Mouse (Mus musculus): ENCODE results near the gene Cldn6.

Gene Cldn6

DNA sequence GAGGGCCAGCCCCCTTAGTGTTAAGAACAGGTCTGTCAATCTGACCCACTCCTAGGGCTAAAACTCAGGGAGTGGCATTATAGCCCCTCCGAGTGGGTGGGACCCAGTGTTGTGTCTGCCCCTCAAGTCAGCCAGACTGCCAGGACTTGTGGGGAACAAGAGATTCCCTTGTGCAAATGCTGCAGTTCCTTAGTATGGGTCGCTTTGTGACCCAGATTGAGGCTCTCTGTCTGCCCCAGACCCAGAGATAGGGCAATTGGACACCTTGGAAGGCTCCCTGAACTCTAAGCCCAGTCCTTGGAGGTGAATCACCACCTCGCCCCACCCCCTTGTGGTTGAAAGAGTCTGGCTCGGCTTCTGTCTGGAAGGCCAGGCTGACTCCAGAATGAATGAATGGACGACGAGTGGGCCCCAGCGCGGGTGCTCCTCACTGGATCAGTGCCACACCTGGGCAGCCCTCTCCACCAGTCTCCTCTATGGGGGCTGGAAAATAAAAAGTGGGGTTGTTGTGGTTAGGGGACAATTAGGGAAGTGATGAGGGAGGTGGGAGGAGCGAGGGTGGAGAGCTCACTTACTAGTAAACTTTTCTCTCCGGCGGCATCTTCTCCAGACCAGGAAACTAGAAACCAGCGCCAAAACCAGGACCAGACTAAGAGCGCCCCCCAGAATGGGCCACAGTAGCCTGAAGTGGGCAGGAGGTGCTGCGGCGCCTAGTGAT lies 3.3 kb upstream of the Cldn6 start:
- peak; percentile 59 to 64 for DNase-seq

DNA sequence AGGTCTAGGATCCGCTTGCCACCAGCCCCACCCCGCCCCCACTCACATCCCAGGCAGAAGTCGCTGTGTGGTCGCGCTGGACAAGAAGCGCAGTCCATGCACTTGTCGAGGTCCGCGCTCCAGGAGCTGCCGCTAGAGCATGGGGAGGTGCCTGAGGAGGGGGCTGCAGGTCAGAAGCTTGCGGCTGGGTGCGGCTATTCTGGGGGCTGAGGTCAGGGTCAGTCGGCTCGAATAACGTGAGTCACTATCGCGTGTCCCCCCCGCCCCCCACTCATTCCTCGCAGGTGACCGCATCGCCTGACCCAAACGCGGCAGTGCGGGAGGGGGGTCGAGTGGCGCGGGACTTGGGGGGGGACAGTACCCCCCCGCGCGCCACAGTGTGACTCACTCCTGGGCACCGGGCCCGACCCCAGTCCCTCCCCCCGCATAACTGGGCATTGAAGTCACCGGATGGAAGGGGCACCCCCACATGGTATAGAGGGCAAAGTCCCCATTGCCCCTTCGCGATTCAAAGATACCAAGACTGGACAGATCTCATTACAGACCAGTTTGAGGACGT lies 2.5 kb upstream of the Cldn6 start:
- peak; percentile 63 to 76 for DNase-seq

DNA sequence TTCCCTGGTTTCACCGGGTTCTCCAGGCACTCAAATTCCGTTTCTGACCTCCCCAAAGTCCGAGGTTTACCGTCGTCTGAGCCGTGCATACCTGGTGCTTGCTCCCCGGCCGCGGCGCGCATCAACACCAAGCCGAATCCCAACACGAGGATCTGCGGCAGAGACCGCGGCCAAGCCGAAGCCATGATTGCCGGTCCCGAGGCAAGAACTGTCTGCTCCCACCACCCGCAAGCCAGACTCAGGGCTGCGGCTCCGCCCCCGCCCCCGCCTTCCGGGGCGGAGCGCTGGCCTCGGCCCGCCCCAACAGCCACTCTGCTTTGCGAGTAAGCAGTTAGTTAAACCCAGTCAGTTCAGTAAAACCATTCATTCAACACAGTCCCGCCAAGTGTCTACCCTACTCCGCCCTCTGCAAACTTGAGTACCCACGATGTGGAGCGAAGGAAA lies 1.8 kb upstream of the Cldn6 start, which contains the start of gene Tnfrsf12a:
Gene Tnfrsf12a, minus strand, starts transcription at position 233 of the 444 bp plus-strand sequence.
- peak; percentile 88 to 90 for DNase-seq

DNA sequence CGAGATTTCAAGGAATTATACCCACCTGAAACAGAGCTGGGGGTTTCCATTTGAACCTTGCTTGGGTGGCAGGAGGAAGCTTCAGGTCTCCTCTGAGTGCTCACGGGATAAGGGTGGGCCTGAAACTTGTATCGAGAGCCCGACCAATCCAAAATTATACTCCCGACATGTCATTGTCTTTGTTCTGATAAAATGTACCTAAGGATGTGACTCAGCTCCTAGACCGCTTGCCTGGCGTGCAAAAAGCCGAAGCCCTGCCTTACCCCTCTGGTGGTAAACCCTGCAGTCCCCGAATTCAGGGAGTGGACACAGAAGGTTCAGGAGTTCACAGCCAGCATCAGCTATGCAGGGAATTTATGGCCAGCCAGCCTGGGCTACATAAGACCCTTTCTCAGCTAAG lies 1.3 kb downstream of the Cldn6 start:
- DNase-seq: no peak

DNA sequence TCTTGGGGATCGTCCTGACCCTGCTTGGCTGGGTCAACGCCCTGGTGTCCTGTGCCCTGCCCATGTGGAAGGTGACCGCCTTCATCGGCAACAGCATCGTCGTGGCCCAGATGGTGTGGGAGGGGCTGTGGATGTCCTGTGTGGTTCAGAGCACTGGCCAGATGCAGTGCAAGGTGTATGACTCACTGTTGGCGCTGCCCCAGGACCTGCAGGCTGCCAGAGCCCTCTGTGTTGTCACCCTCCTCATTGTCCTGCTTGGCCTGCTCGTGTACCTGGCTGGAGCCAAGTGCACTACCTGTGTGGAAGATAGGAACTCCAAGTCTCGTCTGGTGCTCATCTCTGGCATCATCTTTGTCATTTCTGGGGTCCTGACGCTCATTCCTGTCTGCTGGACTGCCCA lies 2.0 kb downstream of the Cldn6 start:
- DNase-seq: no peak

DNA sequence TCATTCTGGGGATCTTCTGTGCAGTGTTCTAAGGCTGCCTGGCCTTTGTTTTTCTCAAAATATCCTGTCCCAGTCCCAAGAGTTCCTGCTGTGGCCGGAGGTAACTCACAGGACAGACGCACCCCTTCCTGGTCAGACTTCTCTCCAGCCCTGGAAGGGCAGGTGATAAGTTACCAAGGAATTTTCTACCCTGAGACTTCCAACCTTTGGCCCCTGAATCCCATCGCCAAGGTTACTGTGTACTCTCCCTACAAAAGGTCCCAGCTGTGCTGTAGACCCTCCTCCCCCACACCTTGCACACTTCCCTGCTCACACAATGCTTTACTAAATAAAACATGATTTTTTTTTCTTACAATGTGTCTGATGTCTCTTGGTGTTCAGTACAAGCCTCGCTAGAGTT lies 3.0 kb downstream of the Cldn6 start:
- no peak for DNase-seq

DNA sequence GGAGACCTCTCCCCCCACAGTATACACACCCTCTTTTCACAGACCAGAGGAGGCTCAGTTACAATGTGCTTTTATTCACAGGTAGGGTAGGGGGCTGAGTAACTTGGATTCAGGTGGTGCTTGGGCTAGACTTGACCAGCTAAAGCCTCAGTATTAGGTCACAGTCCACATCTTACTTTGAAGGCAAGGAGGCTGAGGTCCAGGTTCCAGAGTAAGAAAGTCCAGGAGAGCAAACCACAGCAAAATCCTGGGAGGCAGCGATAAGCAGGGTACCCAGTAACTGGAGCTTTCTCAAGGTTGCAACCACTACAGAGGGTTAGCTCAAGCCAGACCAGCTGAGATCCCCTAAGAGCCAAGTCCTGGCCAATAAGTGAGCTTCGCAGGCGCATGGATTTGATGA lies 3.5 kb downstream of the Cldn6 start:
- DNase-seq: no peak

DNA sequence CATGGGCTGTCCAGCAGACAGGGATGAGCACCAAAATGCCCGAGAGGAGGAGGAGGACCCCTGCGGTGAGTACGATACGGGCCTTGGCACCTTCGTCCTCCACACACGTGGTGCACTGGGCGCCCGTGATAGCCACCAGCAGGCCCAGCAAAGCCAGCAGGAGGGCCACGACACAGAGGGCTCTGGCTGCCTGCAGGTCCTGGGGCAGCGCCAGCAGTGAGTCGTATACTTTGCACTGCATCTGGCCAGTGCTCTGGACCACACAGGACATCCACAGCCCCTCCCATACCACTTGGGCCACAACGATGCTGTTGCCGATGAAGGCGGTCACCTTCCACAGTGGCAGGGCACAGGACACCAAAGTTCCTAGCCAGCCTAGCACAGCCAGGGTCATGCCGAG lies 4.2 kb downstream of the Cldn6 start:
- DNase-seq: no peak

DNA sequence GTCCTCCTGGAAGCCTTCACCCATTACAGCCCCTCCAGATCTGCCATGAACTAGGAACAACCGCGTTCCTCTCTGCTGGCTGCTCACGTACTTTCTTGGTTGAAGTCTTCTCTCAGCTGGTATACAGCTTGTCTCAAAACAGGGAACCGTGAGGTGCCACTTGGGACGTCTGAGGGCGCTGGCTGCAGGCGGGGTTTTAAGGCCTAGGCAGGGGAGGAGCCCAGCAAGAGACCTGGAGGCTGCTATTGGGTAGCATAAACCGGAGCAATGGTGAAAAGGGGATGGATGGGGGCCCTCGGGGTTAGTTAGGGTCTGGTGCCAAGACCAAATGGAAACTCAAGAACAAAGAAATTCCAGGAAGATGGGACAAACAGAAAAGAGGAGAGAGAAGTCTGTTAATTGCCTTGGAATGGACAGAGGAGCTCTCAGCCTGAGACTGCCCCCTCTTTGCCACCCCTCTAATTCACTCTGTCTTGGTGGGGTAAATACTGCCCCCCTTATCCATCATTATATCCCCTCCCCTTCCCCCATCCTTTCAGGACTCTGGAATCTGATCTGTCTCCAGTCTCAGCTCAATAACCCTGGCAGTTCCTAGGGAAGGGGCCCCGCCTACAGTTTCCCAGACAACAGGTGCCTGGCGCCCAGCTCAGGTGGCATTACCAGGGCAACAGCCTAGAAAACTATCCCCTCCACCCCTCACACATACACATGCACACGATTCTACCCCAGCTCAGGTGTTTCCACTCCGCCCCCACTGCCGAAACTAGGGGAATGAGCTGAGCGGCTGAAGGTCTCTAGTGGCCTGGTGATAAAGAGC lies 5.0 kb downstream of the Cldn6 start, which contains the start of gene Cldn9:
Gene Cldn9, minus strand, starts transcription at position 171 of the 817 bp plus-strand sequence.
- DNase-seq: no peak

DNA sequence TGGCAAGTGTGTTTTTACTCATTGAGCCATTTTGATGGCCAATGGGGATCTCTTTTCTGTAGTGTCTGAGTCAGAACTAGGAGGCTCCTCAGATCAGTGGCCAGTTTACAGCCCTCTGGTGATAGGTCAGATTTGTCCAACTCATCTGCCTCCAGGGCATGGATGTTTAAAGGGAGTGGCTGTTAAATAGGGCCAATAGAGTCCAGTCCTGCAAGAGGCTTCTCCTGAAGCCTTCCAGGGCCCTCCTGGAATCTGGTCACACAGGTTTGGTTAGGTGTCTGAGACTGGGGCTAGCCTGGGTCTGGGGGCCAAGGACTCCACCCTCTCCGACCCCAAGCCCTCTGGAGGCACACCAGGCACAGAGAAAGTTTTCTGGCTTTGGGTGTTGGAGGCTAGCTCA lies 15.4 kb downstream of the Cldn6 start:
- DNase-seq: no peak

DNA sequence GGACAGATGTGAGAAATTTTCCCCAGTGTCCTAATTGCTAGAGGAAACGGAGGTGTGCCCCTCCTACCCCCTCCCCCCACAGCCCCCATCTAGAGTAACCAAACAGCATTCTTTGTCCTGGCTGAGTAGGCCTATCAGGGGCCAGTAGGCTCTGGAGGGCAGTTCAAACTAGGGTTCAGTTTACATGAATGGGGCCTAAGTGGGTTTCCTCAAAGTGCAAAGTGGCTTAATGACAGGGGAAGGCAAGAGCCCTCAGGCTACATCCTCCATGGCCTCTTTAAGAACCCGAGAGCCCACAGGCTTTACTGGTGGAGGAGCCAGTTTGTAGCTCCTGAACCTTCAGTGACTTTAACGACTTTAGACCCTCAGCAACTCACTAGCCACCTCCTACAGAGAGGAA lies 16.8 kb downstream of the Cldn6 start:
- DNase-seq: no peak

DNA sequence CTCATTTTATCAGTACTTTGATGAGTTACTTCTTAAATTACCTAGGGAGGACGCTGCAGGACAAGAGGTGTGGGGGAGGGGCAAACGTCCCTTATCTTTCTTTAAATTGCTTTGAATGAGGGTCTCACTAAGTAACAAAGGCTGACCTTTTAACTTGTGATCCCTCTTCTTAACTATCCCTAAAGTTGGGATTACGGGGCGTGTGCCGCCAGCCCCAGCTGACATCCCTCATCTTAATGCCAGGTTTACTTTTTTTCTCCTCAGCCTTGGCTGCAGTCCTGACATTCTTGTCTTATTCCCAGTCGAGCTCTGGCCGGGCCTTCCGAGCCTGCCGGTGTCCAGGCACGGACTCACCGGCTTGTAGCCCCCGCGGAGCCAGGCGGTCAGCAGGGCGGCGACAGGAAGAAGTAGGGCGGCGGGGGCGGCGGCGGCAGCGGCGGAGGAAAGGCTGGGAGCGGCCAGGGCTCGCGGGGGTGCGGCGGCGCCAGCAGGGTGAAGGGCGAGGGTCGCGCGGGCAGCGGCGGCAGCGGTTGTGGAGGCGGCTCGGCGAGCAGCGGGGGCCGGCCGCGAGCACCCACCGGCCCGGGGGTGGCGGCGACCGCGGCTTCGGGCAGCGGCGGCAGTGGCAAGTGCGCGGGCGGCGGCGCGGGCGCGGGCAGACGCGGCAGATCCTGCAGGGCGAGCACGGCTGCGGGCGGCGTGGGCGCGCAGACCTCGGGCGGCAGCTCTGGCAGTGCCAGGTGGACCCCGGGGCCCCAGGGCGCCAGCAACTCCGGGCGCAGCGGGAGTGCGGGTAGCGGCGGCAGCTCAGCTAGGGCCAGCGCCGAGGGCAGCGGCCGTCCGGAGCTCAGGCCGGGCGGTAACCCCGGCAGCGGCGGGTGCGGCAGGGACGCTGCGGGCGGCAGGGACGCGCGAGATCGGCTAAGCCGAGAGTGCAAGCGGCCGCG lies 20.4 kb downstream of the Cldn6 start:
- peak; percentile 71 to 75 for DNase-seq

DNA sequence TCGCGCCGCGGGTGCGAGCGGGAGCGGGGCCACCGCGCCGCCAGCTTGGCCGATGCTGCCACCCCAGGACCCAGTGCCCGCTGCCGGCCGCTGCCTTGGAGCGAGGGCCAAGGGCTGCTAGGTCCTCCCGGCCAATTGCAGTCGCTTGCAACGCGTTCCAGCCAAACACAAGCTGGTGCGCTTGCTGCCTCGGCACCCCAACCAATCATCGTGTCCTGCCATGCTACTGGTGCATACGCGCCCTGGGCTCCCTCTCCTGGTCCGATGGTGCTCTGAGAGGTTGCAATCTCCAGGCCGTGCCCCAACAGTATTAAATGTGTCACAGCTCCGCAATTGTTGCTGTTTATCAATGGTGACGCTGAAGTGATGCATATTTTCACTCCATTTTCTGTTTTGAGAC lies 21.0 kb downstream of the Cldn6 start:
- DNase-seq: peak; percentile 95 to 98

DNA sequence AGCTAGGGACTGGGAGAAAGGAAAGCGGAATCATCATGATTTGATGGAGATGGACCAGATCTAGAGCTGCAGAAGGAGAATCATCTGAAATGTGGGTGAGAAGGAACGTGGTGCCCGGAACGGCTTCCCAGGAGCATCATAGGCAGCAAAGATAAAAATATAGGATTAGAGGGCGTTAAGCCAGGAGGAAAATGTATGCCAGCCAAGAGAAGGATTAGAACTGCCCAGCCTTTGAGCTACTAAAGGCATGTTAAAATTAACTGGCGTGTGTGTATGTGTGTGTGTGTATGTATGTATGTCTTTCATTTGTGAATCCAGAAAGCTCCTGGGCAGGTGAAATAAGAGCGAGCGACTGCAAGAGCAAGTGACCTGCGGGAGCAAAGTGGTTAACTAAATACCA lies 24.3 kb downstream of the Cldn6 start:
- no peak for DNase-seq

DNA sequence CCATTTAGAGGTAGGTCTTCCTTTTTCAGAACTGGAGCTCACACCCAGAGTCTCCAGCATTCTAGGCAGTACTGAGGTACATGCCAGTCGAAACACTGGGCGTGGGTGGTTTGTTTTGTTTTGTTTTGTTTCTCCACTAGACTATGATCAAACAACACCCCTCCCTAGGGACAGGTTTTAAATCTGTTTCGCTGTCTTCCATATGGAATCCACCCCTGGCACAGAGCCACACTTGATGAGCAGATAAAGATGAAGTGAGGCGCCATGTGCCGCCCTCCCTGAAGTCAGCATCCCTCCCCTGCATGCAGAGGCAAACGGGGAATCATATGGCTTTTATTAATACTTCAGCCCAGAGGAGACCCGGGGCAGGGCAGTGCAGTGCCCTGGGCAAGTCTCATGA lies 25.7 kb downstream of the Cldn6 start:
- no peak for DNase-seq

DNA sequence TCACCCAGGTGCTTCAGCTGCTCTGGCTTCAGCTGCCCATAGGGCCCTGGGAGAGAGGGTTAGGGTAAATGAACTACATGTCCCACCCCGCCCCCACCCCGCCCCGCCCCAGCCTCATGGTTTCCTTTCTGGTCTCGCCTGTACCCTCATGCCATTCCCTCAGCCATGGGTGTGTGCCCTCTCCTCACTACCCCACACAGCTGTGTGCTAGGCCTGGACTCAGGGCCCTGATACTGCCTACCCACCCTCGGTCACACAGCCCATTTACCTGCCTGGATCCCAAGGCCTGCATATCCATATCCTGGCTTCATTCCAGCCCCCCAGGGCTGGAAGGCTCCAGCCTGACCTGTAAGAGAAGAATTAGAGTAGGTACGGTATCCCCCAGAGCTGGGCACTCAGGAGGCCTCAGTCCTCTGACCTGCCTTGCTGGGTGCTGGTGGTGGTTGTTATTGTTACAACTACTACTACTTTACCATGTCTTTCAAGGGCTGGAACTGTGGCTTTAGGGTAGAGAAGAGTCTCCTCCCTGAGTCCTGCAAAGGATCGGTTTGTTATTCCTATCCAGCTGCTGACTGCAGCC lies 26.6 kb downstream of the Cldn6 start:
- DNase-seq: no peak

DNA sequence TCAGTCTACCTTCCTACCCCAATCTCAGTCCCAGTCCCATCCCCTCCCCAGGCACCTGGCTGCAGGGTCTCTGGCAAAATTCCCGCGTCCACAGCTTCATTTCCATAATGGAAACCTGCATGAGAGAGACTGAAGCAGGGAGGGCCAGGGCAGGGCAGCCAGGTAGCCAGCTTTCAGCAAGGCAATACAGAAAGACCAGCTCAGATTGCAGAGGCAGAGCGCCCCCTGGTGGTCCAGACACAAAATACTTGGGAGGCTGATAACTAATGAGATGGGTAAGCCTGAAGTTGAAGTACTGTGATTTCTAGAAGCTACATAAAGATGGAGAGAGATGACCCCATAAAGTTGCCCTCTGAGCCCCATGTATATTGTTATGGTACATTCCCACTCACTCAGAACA lies 27.2 kb downstream of the Cldn6 start:
- peak; percentile 80 to 89 for DNase-seq

DNA sequence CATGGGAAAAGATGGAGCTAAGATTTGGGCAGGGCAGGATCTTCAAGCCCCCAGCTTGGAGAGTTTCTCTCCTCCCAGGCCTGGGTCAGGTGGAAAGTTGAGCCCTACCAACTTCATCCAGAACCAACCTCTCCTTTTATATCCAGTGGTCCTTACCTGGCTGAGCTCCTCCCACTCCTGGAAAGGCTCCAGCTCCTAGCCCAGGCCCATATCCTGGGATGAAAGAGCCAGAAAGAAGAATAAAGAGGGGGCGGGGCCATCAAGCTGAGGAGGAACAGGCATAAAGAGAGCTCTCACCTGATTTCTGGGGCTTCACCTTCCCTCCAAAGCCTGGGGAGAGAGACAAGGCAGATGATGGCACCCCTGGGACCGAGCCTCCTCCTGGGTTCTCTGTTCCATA lies 38.0 kb downstream of the Cldn6 start:
- DNase-seq: no peak

DNA sequence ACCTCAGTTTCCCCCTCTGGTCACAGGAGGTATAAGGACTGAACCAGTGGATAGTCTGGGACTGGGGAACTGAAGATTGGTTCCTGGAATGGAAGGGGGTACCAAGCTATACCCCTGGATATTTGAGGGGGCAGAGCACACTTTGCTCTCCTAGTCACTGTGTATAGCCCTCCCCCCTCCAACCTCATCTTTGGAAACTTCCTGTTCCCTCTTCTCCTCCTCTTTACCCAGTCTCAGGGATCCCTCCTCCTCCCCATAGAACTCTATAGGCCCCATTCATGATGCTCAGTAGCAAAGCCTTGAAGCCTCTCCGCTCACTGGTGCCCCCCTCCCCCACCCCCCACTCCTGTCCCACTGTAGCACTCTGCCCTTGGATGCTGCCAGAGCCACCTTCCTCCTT lies 40.4 kb downstream of the Cldn6 start:
- DNase-seq: no peak

DNA sequence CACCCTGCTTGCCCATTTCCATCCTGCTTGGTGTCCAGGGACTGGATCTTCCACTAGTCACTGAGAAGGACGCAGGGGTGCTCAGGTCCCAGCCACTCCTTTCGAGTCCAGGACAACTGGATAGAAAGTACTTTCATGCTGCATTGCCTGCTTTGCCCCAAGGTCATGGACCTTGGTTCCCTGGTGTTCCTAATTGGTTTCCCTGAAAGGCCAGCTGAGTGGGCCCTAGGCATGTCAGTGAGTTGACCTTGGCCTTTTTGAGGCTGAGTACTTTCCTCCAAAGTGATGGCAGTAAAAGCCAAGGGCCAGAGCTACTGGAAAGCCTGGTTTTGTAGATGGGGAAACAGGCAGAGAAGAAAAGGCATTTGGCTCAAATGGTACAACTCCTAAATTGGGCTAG lies 42.8 kb downstream of the Cldn6 start:
- no peak for DNase-seq

DNA sequence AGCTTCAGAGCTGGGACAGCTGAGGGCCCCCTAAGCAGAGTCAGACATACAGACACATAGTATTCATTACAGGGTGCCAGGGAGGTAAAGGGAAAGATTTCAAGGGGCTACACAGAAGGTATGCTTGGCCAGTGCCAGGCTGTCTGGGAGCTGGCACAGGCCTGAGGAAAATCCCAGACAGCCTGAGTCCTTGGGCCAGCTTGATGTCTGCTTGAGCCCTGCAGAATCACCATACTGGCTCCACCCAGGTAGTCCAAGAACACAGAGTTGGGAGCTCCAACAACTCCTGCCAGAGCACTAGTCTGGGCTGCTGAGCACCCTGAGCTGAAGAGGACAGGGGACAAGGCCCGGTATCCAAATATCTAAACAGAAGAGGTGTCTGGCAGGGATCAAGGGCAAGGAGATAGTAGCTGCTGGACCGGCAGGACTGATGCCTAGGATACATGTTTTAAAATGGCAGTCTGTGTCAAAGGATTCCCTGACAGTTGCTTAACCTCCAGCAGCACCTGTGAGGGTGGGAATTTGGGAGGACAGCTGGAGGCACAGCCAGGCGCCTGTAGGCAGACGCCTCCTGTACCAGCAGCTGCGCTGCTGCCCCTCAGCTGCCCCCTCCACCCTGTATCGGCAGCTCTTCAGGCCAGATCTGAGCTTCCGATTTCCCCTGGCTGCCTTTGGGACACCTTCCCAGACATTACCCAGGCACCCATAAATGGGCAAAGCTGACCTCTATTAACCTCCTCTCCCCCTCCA lies 43.5 kb downstream of the Cldn6 start, which contains the start of gene 1520401A03Rik:
Gene 1520401A03Rik, minus strand, starts transcription at position 408 of the 750 bp plus-strand sequence.
- no peak for DNase-seq

All from cerebellum, adult 18-20 months (tissue).